Mouse (Mus musculus) cerebral cortex, adult 2 months (tissue): ENCODE data around the gene Arid5a.

Experiments used
- WGBS: fragments of 180-500 bp; shearing (Covaris S2); methylation state at CpG from one replicate; pipeline ENCODE4 v1.1.7; 2018; 5-methylcytosine and 5-hydroxymethylcytosine counted together

The Arid5a gene

DNA sequence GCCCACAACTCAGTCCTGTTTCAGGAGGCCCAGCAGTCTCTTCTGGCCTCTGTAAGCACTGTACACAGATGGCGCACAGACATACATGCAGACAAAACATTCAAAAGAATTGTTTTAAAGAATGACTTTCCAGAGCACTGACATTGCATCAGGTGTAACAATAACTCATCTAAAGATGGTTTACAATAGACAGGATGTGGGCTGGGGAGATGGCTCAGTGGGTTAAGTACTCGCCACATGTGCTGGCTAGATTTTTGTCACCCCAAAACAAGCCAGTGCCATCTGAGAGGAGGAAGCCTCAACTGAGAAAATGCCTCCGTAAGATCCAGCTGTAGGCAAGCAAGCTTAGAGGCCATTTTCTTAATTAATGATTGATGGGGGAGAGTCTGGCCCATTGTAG lies 13.1 kb upstream of the Arid5a start:
- 92% methylated on average over 3 of the region's 3 CpGs for WGBS

DNA sequence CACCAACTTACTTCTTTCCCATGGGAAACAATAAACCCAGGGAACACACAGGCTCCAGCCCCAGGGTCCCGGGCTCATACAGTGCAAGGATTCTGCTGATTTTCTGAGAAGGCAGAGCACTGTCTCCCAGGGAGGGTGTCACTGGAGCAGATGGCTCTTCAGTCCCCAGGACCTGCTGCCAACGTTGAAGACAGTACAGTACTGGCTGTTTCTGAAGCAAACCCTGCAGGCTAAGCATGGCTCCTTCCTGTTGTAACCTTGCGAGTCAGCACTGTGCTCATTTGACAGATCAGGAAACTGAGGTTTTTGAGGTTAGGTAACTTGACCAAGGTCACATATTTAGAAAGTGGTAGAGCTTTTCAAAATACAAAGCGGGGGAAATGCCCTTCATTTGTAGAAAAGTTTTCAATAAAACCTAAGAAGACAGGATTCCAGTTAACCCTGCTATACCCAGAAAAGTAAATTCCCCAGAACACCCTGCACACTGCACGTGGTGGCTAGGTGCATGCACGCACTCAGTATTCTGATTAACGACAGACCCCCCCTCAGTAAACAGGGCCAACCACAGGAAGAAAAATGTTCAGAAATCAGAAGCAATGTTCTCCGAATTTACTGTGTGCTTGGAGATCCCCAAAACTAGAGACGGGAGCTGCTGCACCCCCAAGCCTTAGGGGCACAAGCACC lies 10.9 kb upstream of the Arid5a start:
- WGBS = 66% methylated on average over 9 of the region's 9 CpGs

- WGBS = 75% methylated on average over 4 of the region's 4 CpGs
Measured at GRCm38 (mm10) chr1:36298107-36298506, 9.4 kb upstream of the Arid5a start.

DNA sequence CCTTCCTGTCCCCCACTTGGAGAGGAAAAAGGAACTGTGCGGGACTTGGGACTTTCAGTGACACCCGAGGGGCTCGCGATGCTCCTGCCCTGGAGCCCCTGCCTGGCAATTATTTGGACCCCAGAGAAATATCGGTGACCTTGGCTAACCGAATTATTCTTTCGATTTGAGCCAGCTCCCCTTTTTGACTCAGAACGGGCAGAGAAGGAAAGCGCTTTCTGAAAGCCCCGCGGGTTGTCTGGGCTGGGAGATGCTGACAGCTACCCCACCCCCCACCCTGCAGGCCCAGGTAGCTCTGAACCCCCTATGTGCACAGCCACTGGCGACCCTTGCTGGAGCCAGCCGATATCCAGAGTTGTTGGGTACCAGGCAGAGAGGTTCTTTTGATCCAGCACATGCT lies 8.4 kb upstream of the Arid5a start:
- 57% methylated on average over 13 of the region's 13 CpGs for WGBS

DNA sequence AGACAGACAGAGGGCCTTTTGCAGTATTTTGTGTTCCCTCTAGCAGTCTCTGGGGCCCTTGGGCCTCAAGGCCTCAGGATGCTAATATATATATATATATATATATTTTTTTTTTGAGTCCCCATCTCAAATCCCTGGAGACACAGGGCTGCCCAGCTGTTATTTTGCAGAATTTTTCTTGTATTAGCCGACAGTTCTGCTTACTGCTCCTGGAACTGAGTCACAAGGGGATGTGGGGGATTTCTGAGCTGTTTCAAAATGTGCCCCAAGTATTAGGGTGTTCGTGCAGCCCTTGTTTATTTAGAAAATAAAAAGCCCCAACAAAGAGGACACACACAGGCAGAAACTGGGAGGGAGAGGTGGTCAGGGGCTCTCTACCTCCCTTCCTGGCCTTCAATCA lies 7.9 kb upstream of the Arid5a start:
- 76% methylated on average over 2 of the region's 2 CpGs for whole genome bisulfite sequencing

DNA sequence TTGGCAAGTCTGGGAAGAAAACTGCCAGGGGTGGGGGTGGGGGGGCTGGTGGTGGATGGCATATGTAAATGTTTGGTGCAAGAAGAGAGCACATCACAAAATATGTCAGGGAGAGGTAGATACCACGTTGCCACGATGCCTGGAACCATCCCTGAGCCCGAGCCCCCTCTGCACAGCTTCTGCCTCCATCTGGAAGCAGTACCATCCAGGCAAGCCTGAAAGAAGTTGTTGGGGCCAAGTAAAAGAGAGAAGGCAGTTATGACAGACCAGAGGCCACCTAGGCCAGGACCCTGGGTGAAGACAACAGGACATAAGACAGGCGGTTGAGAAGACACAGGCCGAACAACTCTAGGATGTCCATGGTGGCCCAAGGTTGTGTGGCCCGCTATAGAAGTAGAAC lies 7.0 kb upstream of the Arid5a start:
- 90% methylated on average over 6 of the region's 6 CpGs for WGBS

DNA sequence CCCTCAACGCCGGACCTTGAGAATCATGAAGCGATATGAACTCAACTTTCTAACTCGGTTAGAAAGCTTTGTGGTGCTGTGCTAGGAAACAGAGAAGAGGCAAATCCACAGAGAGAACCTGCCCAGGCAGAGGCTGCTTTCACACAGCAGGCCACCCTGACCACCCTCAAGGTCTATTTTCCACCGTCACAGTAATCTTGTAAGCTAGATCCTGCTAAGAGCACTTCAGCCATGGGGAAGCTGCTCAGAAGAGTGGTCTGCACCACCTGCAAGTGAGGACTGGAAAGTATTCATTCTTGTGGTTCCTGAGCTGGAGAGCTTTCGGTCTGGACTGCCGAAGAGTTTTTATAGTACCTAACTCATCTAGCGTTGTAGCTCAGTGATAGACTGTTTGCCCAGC lies 5.3 kb upstream of the Arid5a start:
- 81% methylated on average over 8 of the region's 8 CpGs for WGBS

GRCm38 (mm10) chr1:36302957-36303356 lies 4.6 kb upstream of the Arid5a start:
- 14% methylated on average over 9 of the region's 9 CpGs for WGBS

- WGBS = 8% methylated on average over 30 of the region's 30 CpGs
Measured at GRCm38 (mm10) chr1:36303381-36304320, 3.9 kb upstream of the Arid5a start.

DNA sequence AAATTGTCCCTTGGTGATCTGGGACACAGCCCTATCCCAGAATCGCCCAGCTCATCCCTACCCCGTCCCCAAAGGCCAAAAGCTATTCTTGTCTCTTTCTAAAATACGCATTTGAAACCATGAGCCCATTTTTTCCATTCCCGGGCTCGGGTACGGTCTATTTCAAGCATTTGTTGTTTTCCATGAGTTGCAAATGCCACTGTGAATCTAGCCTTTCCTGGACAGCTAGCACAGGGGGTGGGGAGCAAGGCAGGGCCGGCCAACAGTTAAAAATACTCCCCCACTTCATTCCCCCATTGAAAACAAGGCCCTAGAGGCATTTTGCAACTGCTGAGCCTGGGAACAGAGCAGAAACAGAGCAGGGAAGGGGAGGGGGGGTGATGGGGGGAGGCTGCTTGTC lies 2.8 kb upstream of the Arid5a start:
- 32% methylated on average over 7 of the region's 7 CpGs for WGBS

DNA sequence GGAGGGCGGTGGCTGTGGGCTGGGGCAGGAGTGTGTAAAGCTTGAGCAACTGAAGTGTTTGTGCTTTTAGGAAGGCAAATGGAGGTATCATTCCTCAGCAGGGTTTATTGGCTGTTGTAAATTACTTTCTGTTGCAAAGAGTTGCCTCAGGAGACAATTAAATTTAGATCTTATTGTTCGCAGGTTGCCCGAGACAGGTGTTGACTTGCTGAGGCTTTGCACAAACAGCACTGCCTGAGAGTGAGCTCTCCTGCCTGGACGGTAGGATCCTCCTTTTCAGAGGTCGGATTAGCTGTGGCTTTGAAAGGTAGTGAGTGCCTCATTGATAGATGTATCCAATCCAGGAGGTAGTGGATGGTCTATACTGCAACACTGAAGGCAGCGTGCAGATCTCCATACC lies 1.4 kb upstream of the Arid5a start:
- WGBS = 91% methylated on average over 6 of the region's 6 CpGs

DNA sequence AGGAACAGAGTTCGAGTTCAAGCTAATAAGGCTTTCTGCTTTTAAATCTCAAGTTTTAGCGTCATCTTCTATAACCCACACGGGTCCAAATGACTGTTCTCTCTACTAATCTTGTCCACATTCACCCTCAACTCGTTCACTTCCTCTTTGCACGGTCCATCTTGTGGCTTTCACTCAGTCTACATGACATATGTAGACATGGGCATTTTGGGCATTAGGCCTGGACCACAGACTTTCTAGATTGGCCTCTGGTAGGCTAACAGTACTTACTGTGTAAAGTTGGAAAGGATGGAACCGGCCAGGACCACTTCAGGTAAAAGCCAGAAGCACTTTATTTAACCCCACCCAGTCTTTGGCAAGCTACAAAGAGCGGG lies 425 bp upstream of the Arid5a start:
- 67% methylated on average over 7 of the region's 7 CpGs for WGBS

- WGBS = 18% methylated on average over 12 of the region's 12 CpGs
Measured at GRCm38 (mm10) chr1:36308451-36308901, 943 bp downstream of the Arid5a start.

DNA sequence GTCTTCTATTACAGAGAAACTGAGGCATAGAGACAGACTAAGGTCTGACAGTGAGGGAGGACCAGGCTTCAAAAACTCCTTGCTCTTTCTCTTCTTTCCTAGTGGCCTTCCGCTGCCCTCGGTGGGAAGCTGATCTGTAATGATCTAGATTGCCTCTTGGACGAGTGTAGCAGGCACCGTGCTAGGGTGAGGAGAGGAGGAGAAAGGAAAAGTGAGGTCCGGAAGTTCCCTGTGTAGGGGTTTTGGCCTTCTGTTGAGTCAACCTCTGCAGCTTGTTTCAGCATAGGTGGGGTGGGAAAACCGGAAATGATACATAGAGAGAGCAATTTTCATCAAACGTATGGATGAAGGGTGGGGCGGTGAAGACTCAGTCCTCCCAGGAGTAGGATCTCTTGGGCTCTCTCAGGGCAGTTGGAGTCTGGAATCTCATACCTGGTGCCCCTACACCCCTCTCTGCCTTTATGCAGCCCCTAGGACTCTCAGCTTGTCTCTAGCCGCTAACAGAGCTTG lies 1.5 kb downstream of the Arid5a start:
- WGBS = 63% methylated on average over 9 of the region's 9 CpGs

- 63% methylated on average over 3 of the region's 3 CpGs for WGBS
Measured at GRCm38 (mm10) chr1:36309498-36309901, 2.0 kb downstream of the Arid5a start.

GRCm38 (mm10) chr1:36314959-36315775 lies 7.6 kb downstream of the Arid5a start:
- 95% methylated on average over 11 of the region's 11 CpGs for WGBS

DNA sequence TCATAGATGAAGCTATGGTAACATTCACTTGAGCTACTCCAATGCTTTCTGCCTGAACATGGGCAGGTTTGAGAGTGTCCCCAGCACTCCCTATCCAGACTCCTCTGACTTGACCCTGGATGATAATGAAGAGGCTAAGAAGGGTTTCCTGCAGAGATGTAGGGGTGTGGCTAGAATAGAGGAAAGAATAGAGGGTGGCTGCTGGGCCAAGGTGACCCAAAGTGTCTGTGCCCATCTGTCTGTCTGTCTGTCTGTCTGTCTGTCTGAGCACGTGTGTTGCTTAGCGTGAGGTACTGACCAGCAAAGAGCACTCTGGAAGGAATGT lies 8.2 kb downstream of the Arid5a start:
- WGBS = 89% methylated on average over 2 of the region's 2 CpGs

DNA sequence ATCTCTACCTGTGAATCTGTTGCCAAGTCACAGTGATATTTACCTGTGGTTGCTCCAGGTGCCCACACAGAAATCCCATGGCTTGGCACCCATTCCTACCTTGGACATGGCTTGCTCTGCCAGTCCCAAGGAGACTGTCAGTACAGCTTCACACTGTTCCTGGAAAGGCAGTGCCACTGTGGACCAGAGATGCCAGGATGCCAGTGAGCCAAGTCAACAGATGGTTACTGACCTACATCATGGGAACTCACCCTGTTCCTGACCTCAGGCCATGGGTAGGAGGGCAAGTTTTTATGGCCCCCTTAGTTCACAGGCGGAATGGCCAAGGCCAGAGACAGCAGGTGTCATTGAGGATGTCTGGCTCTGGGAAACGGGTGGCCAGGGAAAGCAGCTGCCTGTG lies 13.6 kb downstream of the Arid5a start:
- 92% methylated on average over 2 of the region's 2 CpGs for WGBS

GRCm38 (mm10) chr1:36321829-36322573 lies 14.5 kb downstream of the Arid5a start:
- WGBS = 83% methylated on average over 11 of the region's 11 CpGs

DNA sequence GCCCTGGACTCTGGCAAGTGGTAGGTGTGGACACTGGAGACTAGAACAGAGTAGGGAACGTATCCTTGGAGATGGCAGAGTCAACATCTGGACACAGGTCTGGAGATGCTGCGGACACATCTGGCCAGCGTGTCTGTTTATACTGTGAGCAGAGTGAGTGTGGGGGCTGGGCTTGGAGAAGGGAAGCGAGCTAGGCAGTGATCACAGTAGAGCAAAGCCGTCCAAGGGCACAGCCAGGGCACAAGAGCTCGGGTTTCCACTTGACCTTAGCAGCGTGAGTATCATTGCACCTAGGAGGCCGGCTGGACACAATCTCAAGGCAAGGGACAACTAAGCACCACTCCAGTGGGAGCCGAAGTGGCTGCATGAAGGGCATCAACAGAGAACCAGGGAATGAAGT lies 15.5 kb downstream of the Arid5a start:
- WGBS = 72% methylated on average over 9 of the region's 9 CpGs

DNA sequence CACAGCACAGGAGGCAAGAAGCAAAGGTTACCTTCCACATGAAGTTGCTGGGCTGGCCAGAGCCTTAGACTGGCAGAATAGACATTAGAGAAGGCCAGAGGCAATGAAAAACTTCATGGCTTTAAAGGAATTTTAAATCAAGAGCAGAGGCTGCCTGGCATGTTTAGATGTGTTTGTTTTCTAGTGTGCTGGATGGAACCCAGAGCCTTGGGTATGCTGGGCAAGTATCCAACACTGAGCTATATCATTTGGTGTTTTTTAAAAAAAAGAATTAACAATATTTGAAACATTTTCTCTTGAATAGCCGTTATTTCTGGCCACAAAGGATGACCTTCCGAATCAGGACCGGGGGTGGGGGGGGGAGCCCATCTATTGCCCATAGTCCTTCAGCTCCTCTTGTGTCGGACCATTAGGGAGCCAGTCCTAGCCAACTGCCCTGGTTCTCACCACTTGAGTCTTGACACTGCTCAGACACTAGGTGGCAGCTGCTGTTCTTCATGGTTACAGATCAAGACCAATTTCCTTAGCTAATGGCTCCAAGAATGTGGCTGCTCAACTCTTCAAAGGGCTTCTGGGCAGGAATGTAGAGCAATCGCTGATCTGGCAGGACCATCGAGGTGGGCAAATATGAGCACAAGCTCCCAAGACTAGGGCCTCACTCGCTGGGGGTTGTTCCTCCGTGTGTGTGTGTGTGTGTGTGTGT lies 16.4 kb downstream of the Arid5a start:
- 34% methylated on average over 8 of the region's 8 CpGs for WGBS
